Mouse (Mus musculus): ENCODE results near the gene Kcnip3. TPM values are rescaled to one million over a fixed set of nuclear protein-coding genes. Genes with fewer than 3 reads are reported as not detected.

Gene Kcnip3
- total RNA-seq (2021) = 10 to 100 TPM; 61.7 to 67.9 TPM

GRCm38 (mm10) chr2:127522006-127522441, at the start of gene Kcnip3:
Gene Kcnip3, minus strand, starts transcription at chr2:127522094.
- peak; percentile 65 to 78 for DNase-seq (ENCODE audit: extremely low spot score in 1 of 2, low spot score in 2 of 2)
- intact Hi-C loops (cut with DNase I) = no loop called here

- intact Hi-C loops (cut with DNase I) = loop anchor here (2.0 to 10.0 kb wide), 4 partner anchors 53 to 305 kb away; partner anchors contain the start of gene Adra2b
- peak; percentile 91 to 97 for DNase-seq (ENCODE audit: extremely low spot score in 1 of 2, low spot score in 2 of 2)
These were observed 37.4 kb upstream of the Kcnip3 start for GRCm38 (mm10) chr2:127559070-127559966.

GRCm38 (mm10) chr2:127551078-127551477, 29.2 kb upstream of the Kcnip3 start:
- DNase-seq (ENCODE audit: extremely low spot score in 1 of 2, low spot score in 2 of 2) = peak; percentile 35 to 60

GRCm38 (mm10) chr2:127550446-127550845, 28.6 kb upstream of the Kcnip3 start:
- no peak for DNase-seq (ENCODE audit: extremely low spot score in 1 of 2, low spot score in 2 of 2)
- intact Hi-C loops (cut with DNase I) = loop anchor here (1.0 to 10.0 kb wide), 2 partner anchors 43 to 296 kb away; no protein-coding TSS in a partner anchor

More at GRCm38 (mm10) chr2:127551078-127551477, 29.2 kb upstream of the Kcnip3 start:
- intact Hi-C loops (cut with DNase I) = loop anchor here (10.0 kb wide), 1 partner anchor 296 kb away; no protein-coding TSS in a partner anchor

- no peak for DNase-seq (ENCODE audit: extremely low spot score in 1 of 2, low spot score in 2 of 2)
- intact Hi-C loops (cut with DNase I) = loop anchor here (1.0 to 10.0 kb wide), 2 partner anchors 42 to 295 kb away; no protein-coding TSS in a partner anchor
These were observed 27.8 kb upstream of the Kcnip3 start for GRCm38 (mm10) chr2:127549711-127550110.

GRCm38 (mm10) chr2:127548342-127549074, 26.6 kb upstream of the Kcnip3 start:
- no peak for DNase-seq (ENCODE audit: extremely low spot score in 1 of 2, low spot score in 2 of 2)
- intact Hi-C loops (cut with DNase I) = no loop called here

GRCm38 (mm10) chr2:127541697-127542096, 19.8 kb upstream of the Kcnip3 start:
- no peak for DNase-seq (ENCODE audit: extremely low spot score in 1 of 2, low spot score in 2 of 2)

GRCm38 (mm10) chr2:127541185-127541584, 19.3 kb upstream of the Kcnip3 start, which contains the start of gene Prom2:
Gene Prom2, minus strand, starts transcription at chr2:127541467.
- no peak for DNase-seq (ENCODE audit: extremely low spot score in 1 of 2, low spot score in 2 of 2)
- intact Hi-C loops (cut with DNase I) = no loop called here

More at GRCm38 (mm10) chr2:127541697-127542096, 19.8 kb upstream of the Kcnip3 start:
- intact Hi-C loops (cut with DNase I) = no loop called here

- DNase-seq (ENCODE audit: extremely low spot score in 1 of 2, low spot score in 2 of 2) = no peak
- intact Hi-C loops (cut with DNase I) = no loop called here
These were observed 17.6 kb upstream of the Kcnip3 start for GRCm38 (mm10) chr2:127539494-127539893.

- no peak for DNase-seq (ENCODE audit: extremely low spot score in 1 of 2, low spot score in 2 of 2)
- intact Hi-C loops (cut with DNase I) = no loop called here
These were observed 15.7 kb upstream of the Kcnip3 start for GRCm38 (mm10) chr2:127537548-127537947.

- DNase-seq (ENCODE audit: extremely low spot score in 1 of 2, low spot score in 2 of 2) = no peak
- intact Hi-C loops (cut with DNase I) = no loop called here
These were observed 13.5 kb upstream of the Kcnip3 start for GRCm38 (mm10) chr2:127535363-127535762.

- intact Hi-C loops (cut with DNase I) = no loop called here
- DNase-seq (ENCODE audit: extremely low spot score in 1 of 2, low spot score in 2 of 2) = no peak
These were observed 10.5 kb upstream of the Kcnip3 start for GRCm38 (mm10) chr2:127532379-127532778.

GRCm38 (mm10) chr2:127531592-127531991, 9.7 kb upstream of the Kcnip3 start:
- DNase-seq (ENCODE audit: extremely low spot score in 1 of 2, low spot score in 2 of 2) = no peak
- intact Hi-C loops (cut with DNase I) = no loop called here

- DNase-seq (ENCODE audit: extremely low spot score in 1 of 2, low spot score in 2 of 2) = no peak
- intact Hi-C loops (cut with DNase I) = no loop called here
These were observed 8.5 kb upstream of the Kcnip3 start for GRCm38 (mm10) chr2:127530418-127530817.

GRCm38 (mm10) chr2:127525004-127525775, 3.3 kb upstream of the Kcnip3 start:
- DNase-seq (ENCODE audit: extremely low spot score in 1 of 2, low spot score in 2 of 2) = no peak
- intact Hi-C loops (cut with DNase I) = no loop called here

GRCm38 (mm10) chr2:127523950-127524729, 2.2 kb upstream of the Kcnip3 start:
- intact Hi-C loops (cut with DNase I) = no loop called here
- peak in 1 of 2 experiments; percentile 82 for DNase-seq (ENCODE audit: extremely low spot score in 1 of 2, low spot score in 2 of 2)

- intact Hi-C loops (cut with DNase I) = no loop called here
These were observed 505 bp downstream of the Kcnip3 start for GRCm38 (mm10) chr2:127521172-127522005.

More at GRCm38 (mm10) chr2:127521172-127522005, 505 bp downstream of the Kcnip3 start:
- peak; percentile 75 to 77 for DNase-seq (ENCODE audit: extremely low spot score in 1 of 2, low spot score in 2 of 2)
